Mouse (Mus musculus): ENCODE results near the gene Gm10778. TPM values are rescaled to one million over a fixed set of nuclear protein-coding genes. Genes with fewer than 3 reads are reported as not detected.

Gene Gm10778
- polyA plus RNA-seq, 1 experiment from 2014 or later: 6.9 TPM

GRCm38 (mm10) chr10:81608308-81608707, 40.6 kb upstream of the Gm10778 start:
- 96% methylated on average over 1 of the region's 1 CpGs for WGBS
- Histone ChIP-seq H3K27ac (replicated peaks) (no peak overlapping the region), H3K36me3 (no peaks in the 10 kb centered on the region), H3K4me1 (peaks cover 23% of the 10 kb centered on the region), H3K27me3 (replicated peaks) (no peaks in the 10 kb centered on the region; the same call in 1 of the 2 replicates), H3K9ac (replicated peaks) (no peak overlapping the region), H3K9me3 (replicated peaks) (no peaks in the 10 kb centered on the region), H3K4me3 (replicated peaks) (no peak overlapping the region), H3K4me2 (no peak overlapping the region)
- no peak for ATAC-seq (ENCODE audit: low FRiP score)

GRCm38 (mm10) chr10:81612779-81613178, 36.1 kb upstream of the Gm10778 start:
- Histone ChIP-seq H3K4me3 (replicated peaks) (no peak overlapping the region), H3K9ac (replicated peaks) (no peak overlapping the region), H3K4me2 (no peak overlapping the region), H3K4me1 (no peaks in the 10 kb centered on the region), H3K36me3 (no peaks in the 10 kb centered on the region), H3K27ac (replicated peaks) (no peak overlapping the region), H3K9me3 (replicated peaks) (no peaks in the 10 kb centered on the region), H3K27me3 (replicated peaks) (no peaks in the 10 kb centered on the region; the same call in 1 of the 2 replicates)
- 71% methylated on average over 3 of the region's 3 CpGs for WGBS
- no peak for ATAC-seq (ENCODE audit: low FRiP score)

GRCm38 (mm10) chr10:81615486-81615885, 33.4 kb upstream of the Gm10778 start:
- no peak for ATAC-seq (ENCODE audit: low FRiP score)
- Histone ChIP-seq H3K4me3 (replicated peaks) (no peak overlapping the region), H3K36me3 (no peaks in the 10 kb centered on the region), H3K9ac (replicated peaks) (no peak overlapping the region), H3K27me3 (replicated peaks) (no peaks in the 10 kb centered on the region; the same call in 1 of the 2 replicates), H3K9me3 (replicated peaks) (no peaks in the 10 kb centered on the region), H3K4me2 (no peak overlapping the region), H3K4me1 (no peaks in the 10 kb centered on the region), H3K27ac (replicated peaks) (no peak overlapping the region)
- 35% methylated on average over 6 of the region's 6 CpGs for WGBS

GRCm38 (mm10) chr10:81619976-81620375, 28.9 kb upstream of the Gm10778 start:
- 91% methylated on average over 5 of the region's 5 CpGs for WGBS

GRCm38 (mm10) chr10:81620786-81621185, 28.1 kb upstream of the Gm10778 start:
- no peak overlapping the region for H3K27ac ChIP-seq (replicated peaks)
- 64% methylated on average over 9 of the region's 9 CpGs for WGBS
- H3K27me3 ChIP-seq (replicated peaks): no peaks in the 10 kb centered on the region
- no peak overlapping the region for H3K9ac ChIP-seq (replicated peaks)
- ATAC-seq (ENCODE audit: low FRiP score): no peak
- H3K4me3 ChIP-seq (replicated peaks): no peak overlapping the region
- no peaks in the 10 kb centered on the region for H3K9me3 ChIP-seq (replicated peaks)
- H3K4me2 ChIP-seq: no peak overlapping the region
- peaks cover 4% of the 10 kb centered on the region for H3K4me1 ChIP-seq
- H3K36me3 ChIP-seq: peaks cover 45% of the 10 kb centered on the region

More at GRCm38 (mm10) chr10:81619976-81620375, 28.9 kb upstream of the Gm10778 start:
- H3K4me1 ChIP-seq: no peaks in the 10 kb centered on the region
- H3K9me3 ChIP-seq (replicated peaks): no peaks in the 10 kb centered on the region
- H3K27ac ChIP-seq (replicated peaks): no peak overlapping the region
- H3K27me3 ChIP-seq (replicated peaks): no peaks in the 10 kb centered on the region
- no peak overlapping the region for H3K4me2 ChIP-seq
- H3K36me3 ChIP-seq: peaks cover 39% of the 10 kb centered on the region
- H3K9ac ChIP-seq (replicated peaks): no peak overlapping the region
- H3K4me3 ChIP-seq (replicated peaks): no peak overlapping the region
- ATAC-seq (ENCODE audit: low FRiP score): no peak

GRCm38 (mm10) chr10:81623441-81623840, 25.4 kb upstream of the Gm10778 start:
- Histone ChIP-seq H3K9me3 (replicated peaks) (no peaks in the 10 kb centered on the region), H3K9ac (replicated peaks) (no peak overlapping the region), H3K36me3 (peaks cover 45% of the 10 kb centered on the region), H3K27me3 (replicated peaks) (no peaks in the 10 kb centered on the region), H3K4me3 (replicated peaks) (no peak overlapping the region), H3K4me2 (no peak overlapping the region), H3K27ac (replicated peaks) (no peak overlapping the region), H3K4me1 (peaks cover 24% of the 10 kb centered on the region)
- WGBS: 65% methylated on average over 8 of the region's 8 CpGs
- no peak for ATAC-seq (ENCODE audit: low FRiP score)

GRCm38 (mm10) chr10:81626101-81626993, 22.5 kb upstream of the Gm10778 start:
- H3K4me2 ChIP-seq: peak overlapping the region; percentile 83
- peak overlapping the region; percentile 77 for H3K9ac ChIP-seq (replicated peaks)
- peaks cover 39% of the 10 kb centered on the region for H3K36me3 ChIP-seq
- H3K4me3 ChIP-seq (replicated peaks): peak overlapping the region; percentile 65
- H3K27me3 ChIP-seq (replicated peaks): peaks cover 4% of the 10 kb centered on the region; the same call in 1 of the 2 replicates
- 0 out of 2 replicates have a peak, but pooled peaks have one; percentile 4 for ATAC-seq (ENCODE audit: low FRiP score)
- H3K4me1 ChIP-seq: peaks cover 24% of the 10 kb centered on the region
- no peaks in the 10 kb centered on the region for H3K9me3 ChIP-seq (replicated peaks)
- 88% methylated on average over 22 of the region's 22 CpGs for WGBS
- H3K27ac ChIP-seq (replicated peaks): peak overlapping the region; percentile 86

GRCm38 (mm10) chr10:81626994-81627835, 21.6 kb upstream of the Gm10778 start, which contains the start of gene Sirt6:
Sirt6 (minus strand) TSS chr10:81627797.
- Histone ChIP-seq H3K4me2 (peak within 1 kb of the TSS; percentile 83), H3K9me3 (replicated peaks) (no peaks in the 10 kb centered on the region), H3K27ac (replicated peaks) (peak within 1 kb of the TSS; percentile 86), H3K9ac (replicated peaks) (peak within 1 kb of the TSS; percentile 77), H3K4me3 (replicated peaks) (peak within 1 kb of the TSS; percentile 65), H3K27me3 (replicated peaks) (peaks cover 4% of the 10 kb centered on the region; the same call in 1 of the 2 replicates), H3K36me3 (peaks cover 32% of the 10 kb centered on the region), H3K4me1 (peaks cover 24% of the 10 kb centered on the region)
- ATAC-seq (ENCODE audit: low FRiP score): peak; percentile 88
- 5% methylated on average over 40 of the region's 40 CpGs for WGBS

DNA sequence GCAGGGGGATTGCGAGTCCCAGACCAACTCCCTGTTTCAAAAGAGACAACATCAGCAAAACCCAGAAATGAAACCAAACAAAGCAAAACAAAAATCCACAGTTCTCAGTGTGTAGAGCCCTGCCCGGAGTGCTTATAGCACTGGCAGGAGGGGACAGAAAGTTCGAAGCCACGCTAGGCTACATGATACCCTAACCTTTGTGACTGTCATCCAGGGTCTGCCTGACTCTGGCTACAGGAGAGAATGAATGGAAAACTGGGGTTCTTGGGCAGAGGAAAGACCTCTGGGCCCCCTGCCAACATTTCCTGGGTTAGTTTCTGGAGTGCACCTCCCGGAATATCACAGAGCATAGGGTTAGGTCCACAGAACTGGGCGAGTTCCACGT, 21.0 kb upstream of the Gm10778 start:
- H3K4me3 ChIP-seq (replicated peaks): peak overlapping the region; percentile 65
- peak overlapping the region; percentile 17 for H3K9ac ChIP-seq (replicated peaks)
- 59% methylated on average over 7 of the region's 7 CpGs for WGBS
- ATAC-seq (ENCODE audit: low FRiP score): peak; percentile 23; the same call in 1 of the 2 replicates
- H3K36me3 ChIP-seq: peaks cover 26% of the 10 kb centered on the region
- H3K9me3 ChIP-seq (replicated peaks): no peaks in the 10 kb centered on the region
- H3K27me3 ChIP-seq (replicated peaks): peaks cover 4% of the 10 kb centered on the region; the same call in 1 of the 2 replicates
- peaks cover 24% of the 10 kb centered on the region for H3K4me1 ChIP-seq
- H3K4me2 ChIP-seq: peak overlapping the region; percentile 83
- H3K27ac ChIP-seq (replicated peaks): peak overlapping the region; percentile 86

DNA sequence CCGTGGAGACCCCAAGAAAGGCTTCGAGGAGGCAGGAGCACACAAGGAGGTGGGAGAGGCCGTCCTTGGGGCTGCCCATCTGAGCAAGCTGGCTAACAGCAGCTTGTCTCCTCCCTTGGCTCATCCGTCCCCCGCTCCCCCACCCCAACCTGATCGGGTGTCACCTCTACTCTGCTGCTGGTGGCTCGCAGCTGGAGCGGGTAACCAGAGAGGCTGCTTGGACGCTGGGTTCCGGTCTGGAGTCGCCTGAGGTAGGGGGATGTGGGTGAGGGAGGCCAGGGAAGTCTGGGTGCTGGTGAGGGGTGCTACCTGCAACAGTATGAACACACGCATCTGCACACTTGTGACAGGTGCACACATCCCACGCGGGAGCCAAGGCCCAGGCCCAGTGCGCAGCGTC, 20.5 kb upstream of the Gm10778 start, which contains the start of gene Ankrd24:
Gene Ankrd24 (plus strand): TSS at position 151 of the 400 bp plus-strand sequence.
- Histone ChIP-seq H3K9me3 (replicated peaks) (no peaks in the 10 kb centered on the region), H3K9ac (replicated peaks) (peak within 1 kb of the TSS; percentile 77), H3K27me3 (replicated peaks) (peaks cover 4% of the 10 kb centered on the region; the same call in 1 of the 2 replicates), H3K4me1 (peaks cover 27% of the 10 kb centered on the region), H3K36me3 (peaks cover 21% of the 10 kb centered on the region), H3K27ac (replicated peaks) (peak within 1 kb of the TSS; percentile 86), H3K4me3 (replicated peaks) (peak within 1 kb of the TSS; percentile 65), H3K4me2 (peak within 1 kb of the TSS; percentile 83)
- 91% methylated on average over 16 of the region's 16 CpGs for WGBS
- no peak for ATAC-seq (ENCODE audit: low FRiP score)
